Mouse (Mus musculus): ENCODE data around the gene Jpt2. TPM values are rescaled to one million over a fixed set of nuclear protein-coding genes. Genes with fewer than 3 reads are reported as not detected.

Jpt2 gene
- total RNA-seq, 2 experiments from 2014 or later: 4.9 to 5.2 TPM

- no peak for DNase-seq (ENCODE audit: low spot score in 2 of 2)
These were observed 37.2 kb downstream of the Jpt2 start for GRCm38 (mm10) chr17:24923246-24923645.

GRCm38 (mm10) chr17:24913984-24914383, 46.5 kb downstream of the Jpt2 start:
- DNase-seq (ENCODE audit: low spot score in 2 of 2): no peak

DNA sequence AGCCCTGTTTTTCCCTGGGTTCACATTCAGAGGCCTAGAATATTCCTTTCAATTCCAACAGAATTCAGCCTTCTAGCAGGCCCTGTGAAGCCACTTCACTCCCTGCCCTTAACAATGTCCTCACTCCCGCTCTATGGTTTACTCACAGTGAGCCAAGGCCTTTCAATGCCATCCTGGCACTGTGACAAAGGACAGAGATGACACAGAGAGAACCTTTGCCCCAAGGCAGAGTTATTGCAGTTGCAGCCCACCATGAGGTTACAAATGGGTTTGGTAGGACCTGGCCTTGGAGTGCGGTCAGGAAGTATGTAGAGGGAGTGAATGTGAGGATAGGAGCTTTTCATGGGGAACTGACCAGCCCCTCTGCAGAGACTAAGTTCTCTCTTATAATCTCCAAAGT, 52.9 kb downstream of the Jpt2 start:
- DNase-seq (ENCODE audit: low spot score in 2 of 2): no peak

DNA sequence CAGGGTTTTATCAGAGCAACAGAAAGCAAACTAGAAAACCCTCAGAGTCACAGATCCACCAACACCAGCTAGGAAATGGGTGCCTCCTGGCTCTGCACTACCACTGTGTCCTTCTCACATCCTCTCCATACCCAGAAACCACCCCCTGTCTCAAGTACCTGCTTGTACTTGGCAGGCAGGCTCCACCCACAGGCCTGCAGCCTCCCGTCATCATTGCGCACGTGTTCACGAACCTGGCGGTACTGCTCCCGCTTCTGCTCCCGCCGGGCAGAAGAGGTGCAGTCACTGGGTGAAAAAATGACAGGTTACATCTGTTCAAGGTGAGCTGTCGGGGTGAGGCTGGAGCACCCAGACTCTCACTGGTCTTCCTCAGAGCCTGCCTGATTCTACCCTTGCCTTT, 56.7 kb downstream of the Jpt2 start:
- no peak for DNase-seq (ENCODE audit: low spot score in 2 of 2)

- DNase-seq (ENCODE audit: low spot score in 2 of 2): no peak
These were observed 57.6 kb downstream of the Jpt2 start for GRCm38 (mm10) chr17:24902671-24903474.

DNA sequence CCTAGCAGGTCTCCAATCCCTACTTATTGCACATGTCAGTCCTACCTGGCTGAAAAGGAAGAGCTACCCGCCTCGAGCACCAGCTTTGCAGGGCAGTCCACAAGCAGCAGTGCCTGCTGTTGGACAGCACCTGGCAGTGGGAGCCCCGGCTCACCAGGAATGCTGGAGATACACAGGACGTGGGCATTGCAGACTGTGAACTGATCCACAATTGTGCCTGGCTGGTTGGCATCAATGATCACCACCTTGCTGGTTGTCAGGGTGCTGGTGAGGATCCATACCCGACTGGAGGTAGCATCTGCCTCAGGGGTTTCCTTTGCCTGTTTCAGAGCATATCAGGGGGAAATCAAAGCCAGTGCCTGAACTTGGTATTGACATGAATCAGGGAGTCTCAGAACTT, 58.4 kb downstream of the Jpt2 start:
- no peak for DNase-seq (ENCODE audit: low spot score in 2 of 2)

DNA sequence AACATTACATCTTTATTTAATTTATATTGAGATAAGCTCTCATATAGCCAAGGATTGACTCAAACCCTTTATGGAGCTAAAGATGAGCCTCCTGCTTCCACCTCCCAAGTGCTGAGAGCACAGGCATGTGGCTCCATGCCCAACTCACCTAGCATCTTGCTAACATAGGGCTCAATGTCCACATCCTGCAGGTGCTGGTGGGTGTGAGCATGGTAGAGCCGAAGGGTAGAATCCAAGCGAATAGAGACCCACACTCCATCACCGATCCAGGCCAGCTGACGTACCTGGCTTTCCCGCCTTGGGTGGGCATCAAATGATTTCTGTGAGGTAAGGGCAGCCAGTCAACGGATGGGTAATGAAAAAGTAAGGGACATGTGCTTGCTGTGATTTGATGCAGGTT, 60.5 kb downstream of the Jpt2 start:
- DNase-seq (ENCODE audit: low spot score in 2 of 2): no peak

GRCm38 (mm10) chr17:24899153-24899552, 61.3 kb downstream of the Jpt2 start:
- no peak for DNase-seq (ENCODE audit: low spot score in 2 of 2)

- no peak for DNase-seq (ENCODE audit: low spot score in 2 of 2)
These were observed 62.2 kb downstream of the Jpt2 start for GRCm38 (mm10) chr17:24898041-24898854.

DNA sequence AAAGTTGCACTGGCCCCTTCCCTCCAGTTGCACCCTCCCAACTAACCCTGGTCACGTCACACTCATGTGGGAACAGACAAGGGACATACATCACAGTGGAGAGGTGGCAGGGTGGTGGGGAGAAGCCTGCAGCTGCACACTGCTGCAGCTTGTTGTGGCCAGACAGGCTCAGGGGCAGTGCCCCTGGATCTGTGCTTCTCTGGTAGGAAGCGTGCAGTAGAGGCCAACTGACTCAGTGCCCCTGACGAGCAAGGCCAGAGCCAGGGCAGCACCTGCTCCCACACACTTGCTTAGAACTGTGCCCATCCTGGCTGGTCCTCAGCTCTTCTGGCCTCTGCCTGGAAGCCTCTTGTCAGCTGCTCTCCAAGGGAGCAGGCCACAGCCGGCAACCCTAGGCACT, 62.9 kb downstream of the Jpt2 start:
- DNase-seq (ENCODE audit: low spot score in 2 of 2): no peak

DNA sequence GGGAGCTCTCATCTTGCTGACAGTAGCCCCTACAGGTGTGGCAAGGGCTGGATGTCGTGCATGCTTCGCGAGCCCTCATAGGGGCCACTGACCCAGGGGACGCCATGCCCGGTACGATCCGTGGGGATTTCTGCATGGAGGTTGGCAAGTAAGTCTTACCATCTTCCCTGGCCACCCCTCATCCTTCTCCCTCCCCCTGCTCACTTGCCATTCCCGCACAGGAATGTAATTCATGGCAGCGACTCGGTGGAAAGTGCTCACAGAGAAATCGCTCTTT, 63.6 kb downstream of the Jpt2 start:
- no peak for DNase-seq (ENCODE audit: low spot score in 2 of 2)

DNA sequence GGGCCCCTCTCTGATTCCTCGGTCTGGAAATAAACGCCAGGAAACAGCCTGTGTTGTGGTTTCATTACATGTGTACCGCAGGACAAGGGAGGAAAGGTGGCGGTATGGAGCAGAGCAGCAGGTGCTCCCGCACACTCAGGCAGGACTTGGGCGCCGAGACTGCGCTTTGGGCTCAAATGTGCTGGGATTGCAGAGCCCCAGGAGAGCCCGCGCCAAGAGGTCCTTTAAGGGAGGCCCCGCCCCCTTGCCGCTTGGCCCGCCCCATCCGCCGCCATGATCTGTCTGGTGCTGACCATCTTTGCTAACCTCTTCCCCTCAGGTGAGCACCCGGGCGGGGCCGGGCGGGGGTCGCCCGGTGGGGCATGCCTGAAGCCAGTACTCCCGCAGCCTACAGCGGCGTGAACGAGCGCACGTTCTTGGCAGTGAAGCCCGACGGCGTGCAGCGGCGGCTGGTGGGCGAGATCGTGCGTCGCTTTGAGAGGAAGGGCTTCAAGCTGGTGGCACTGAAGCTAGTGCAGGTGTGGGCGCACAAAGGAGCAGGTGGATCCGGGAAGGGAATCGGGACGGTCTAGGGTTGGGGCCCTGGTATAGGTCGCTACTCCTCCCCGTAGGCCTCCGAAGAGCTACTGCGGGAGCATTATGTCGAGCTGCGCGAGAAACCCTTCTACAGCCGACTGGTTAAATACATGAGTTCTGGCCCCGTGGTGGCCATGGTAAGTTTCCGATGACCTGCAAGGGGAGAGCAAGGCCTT, 64.1 kb downstream of the Jpt2 start, which contains the start of gene Nme3:
Nme3 (plus strand) TSS at position 260 of the 752 bp plus-strand sequence.
- peak; percentile 61 to 80 for DNase-seq (ENCODE audit: low spot score in 2 of 2)

- DNase-seq (ENCODE audit: low spot score in 2 of 2): no peak
These were observed 64.8 kb downstream of the Jpt2 start for GRCm38 (mm10) chr17:24895571-24896240.

GRCm38 (mm10) chr17:24894995-24895547, 65.4 kb downstream of the Jpt2 start, which contains the start of the genes Eme2 and Mrps34:
TSS of gene Eme2 (minus strand) at chr17:24895087.
TSS of gene Mrps34 (plus strand) at chr17:24895116.
- peak; percentile 82 to 89 for DNase-seq (ENCODE audit: low spot score in 2 of 2)

GRCm38 (mm10) chr17:24894061-24894994, 66.2 kb downstream of the Jpt2 start:
- DNase-seq (ENCODE audit: low spot score in 2 of 2): no peak

GRCm38 (mm10) chr17:24893276-24893675, 67.2 kb downstream of the Jpt2 start:
- no peak for DNase-seq (ENCODE audit: low spot score in 2 of 2)

- DNase-seq (ENCODE audit: low spot score in 2 of 2): no peak
These were observed 67.7 kb downstream of the Jpt2 start for GRCm38 (mm10) chr17:24892785-24893184.

DNA sequence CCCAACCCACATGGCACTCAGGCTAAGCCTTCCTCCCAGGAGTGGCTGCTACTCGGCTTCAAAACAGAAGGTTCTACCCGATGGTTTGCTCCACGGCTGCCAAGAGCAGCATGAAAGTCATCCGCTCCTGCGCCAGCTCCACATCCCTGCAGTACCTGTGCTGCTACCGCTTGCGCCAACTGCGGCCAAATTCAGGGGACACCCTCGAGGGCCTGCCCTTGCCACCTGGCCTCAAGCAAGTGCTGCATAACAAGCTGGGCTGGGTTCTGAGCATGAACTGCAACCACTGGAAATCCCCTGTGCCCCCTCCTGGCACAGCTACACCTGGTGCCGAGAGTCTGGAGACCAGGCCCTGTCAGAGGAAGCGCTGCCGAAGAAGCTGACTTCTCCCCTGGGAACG, 69.2 kb downstream of the Jpt2 start:
- no peak for DNase-seq (ENCODE audit: low spot score in 2 of 2)

Measured in left cerebral cortex, adult 18-20 months (tissue).